Mouse (Mus musculus) ES-Bruce4 (cell line): ENCODE data around the gene Il22ra2. TPM values are rescaled to one million over a fixed set of nuclear protein-coding genes. Genes with fewer than 3 reads are reported as not detected.

Source experiments
- H3K27ac ChIP-seq: 2 replicates; pipeline ENCODE4 v1.5.1; 2012; ENCODE audit warnings: low read length, inconsistent platforms; ENCODE audit not compliant: insufficient read depth
- H3K27me3 ChIP-seq: 2 replicates; pipeline ENCODE4 v1.6.1; 2012; ENCODE audit warnings: mild to moderate bottlenecking, low read length, inconsistent platforms; ENCODE audit not compliant: control insufficient read depth, poor library complexity, insufficient read depth, severe bottlenecking
- H3K36me3 ChIP-seq: 2 replicates; pipeline ENCODE4 v1.6.1; 2012; ENCODE audit warnings: inconsistent platforms, mild to moderate bottlenecking, low read length, moderate library complexity; ENCODE audit not compliant: control insufficient read depth, poor library complexity, insufficient read depth, severe bottlenecking
- H3K4me1 ChIP-seq: one replicate; pipeline ENCODE4 v1.8.1; 2011; ENCODE audit warnings: low read length; ENCODE audit not compliant: control insufficient read depth, insufficient read depth
- H3K4me3 ChIP-seq: 2 replicates; pipeline ENCODE4 v1.5.1; 2011; ENCODE audit warnings: low read depth, mild to moderate bottlenecking, low read length
- H3K9ac ChIP-seq: 2 replicates; pipeline ENCODE4 v1.6.1; 2012; ENCODE audit warnings: low read depth, mild to moderate bottlenecking, inconsistent platforms; ENCODE audit not compliant: poor library complexity, severe bottlenecking
- H3K9me3 ChIP-seq: replicated peaks from 2 replicates; pipeline ENCODE4 v1.6.1; 2012; ENCODE audit warnings: mild to moderate bottlenecking, low read length, inconsistent platforms; ENCODE audit not compliant: control insufficient read depth, poor library complexity, insufficient read depth, severe bottlenecking
- CTCF ChIP-seq: IDR thresholded peaks from one replicate; pipeline ENCODE4 v1.8.1; 2011; ENCODE audit warnings: low read depth, low read length
- EP300 ChIP-seq: IDR thresholded peaks from 2 replicates; pipeline ENCODE4 v1.6.1; 2011; ENCODE audit warnings: low read depth, low read length; ENCODE audit not compliant: insufficient read depth
- POLR2A ChIP-seq: IDR thresholded peaks from one replicate; pipeline ENCODE4 v1.8.1; 2011; ENCODE audit warnings: low read length; ENCODE audit not compliant: insufficient read depth
- polyA plus RNA-seq: library from polyadenylated mRNA; stranded (reverse); fragments of >200 nt; gene quantifications from 2 replicates; pipeline ENCODE4 v1.2.4, GENCODE M21; 2011; ENCODE audit warnings: low read depth; ENCODE audit not compliant: missing spikeins, insufficient read depth, insufficient read length

The Il22ra2 gene
- not detected in 2 replicates for polyA plus RNA-seq

DNA sequence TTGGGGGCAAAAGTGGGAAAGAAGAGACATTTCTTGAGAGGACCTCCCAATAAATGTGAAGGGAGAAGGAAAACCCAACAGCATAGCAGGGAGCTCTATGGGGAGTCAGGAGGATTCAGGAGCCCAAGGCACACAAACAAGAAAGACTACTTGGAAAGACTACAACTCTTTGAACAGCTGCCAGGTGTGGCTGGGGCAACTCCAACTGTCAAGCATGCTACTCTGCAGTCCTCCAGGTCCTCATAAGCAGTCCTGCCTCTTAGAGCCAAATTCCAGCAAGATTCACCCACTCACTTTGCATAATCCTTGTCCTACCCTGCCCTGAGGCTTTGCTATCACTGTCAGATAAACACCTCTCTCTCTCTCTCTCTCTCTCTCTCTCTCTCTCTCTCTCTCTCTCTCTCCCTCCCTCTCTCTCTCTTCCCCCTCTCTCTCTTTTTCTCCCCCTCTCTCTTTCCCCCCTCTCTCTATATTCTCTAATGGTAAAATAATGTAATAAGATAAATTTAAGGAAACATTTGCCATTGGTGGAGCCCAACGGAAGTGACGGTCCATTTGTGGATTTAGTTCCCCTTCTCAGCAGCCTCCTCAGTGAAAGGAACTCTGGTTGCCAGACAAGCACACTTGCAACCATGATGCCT lies at the start of gene Il22ra2:
Gene Il22ra2, plus strand, starts transcription at position 591 of the 641 bp plus-strand sequence.
- H3K27ac ChIP-seq: no peak within 1 kb of the TSS
- H3K4me3 ChIP-seq: no peak within 1 kb of the TSS
- H3K9ac ChIP-seq: no peak within 1 kb of the TSS
- H3K36me3 ChIP-seq: no peaks in the 10 kb centered on the region
- H3K27me3 ChIP-seq: no peaks in the 10 kb centered on the region; the same call in 1 of the 2 replicates
- no peaks in the 10 kb centered on the region for H3K9me3 ChIP-seq
- no peaks in the 10 kb centered on the region for H3K4me1 ChIP-seq
- TF ChIP-seq EP300 (no peak), CTCF (no peak), POLR2A (no peak)

DNA sequence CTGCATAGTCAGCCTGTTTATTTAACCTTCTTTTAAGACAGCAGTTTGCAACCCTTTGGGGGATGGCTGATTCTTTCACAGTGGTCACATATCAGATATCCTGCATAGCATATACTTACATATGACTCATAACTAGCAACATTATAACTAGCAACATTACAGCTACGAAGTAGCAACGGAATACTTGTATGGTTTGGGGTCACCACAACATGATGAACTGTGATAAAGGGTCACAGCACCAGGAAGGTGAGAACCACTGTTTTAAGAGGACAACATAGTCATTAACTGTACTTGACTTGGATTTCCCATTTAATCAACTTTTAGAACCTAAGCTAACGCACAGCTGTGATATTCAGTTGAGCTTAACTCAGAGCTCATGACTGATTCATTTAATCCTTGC lies 44.2 kb upstream of the Il22ra2 start:
- Histone ChIP-seq H3K27ac (no peak overlapping the region), H3K9me3 (no peaks in the 10 kb centered on the region), H3K36me3 (no peaks in the 10 kb centered on the region), H3K4me1 (no peaks in the 10 kb centered on the region), H3K4me3 (no peak overlapping the region), H3K9ac (no peak overlapping the region), H3K27me3 (no peaks in the 10 kb centered on the region)
- TF ChIP-seq CTCF: no peak

GRCm38 (mm10) chr10:19578001-19578400 lies 43.8 kb upstream of the Il22ra2 start:
- Histone ChIP-seq H3K9ac (no peak overlapping the region), H3K27me3 (no peaks in the 10 kb centered on the region), H3K4me3 (no peak overlapping the region), H3K9me3 (no peaks in the 10 kb centered on the region), H3K36me3 (no peaks in the 10 kb centered on the region), H3K27ac (no peak overlapping the region), H3K4me1 (no peaks in the 10 kb centered on the region)
- TF ChIP-seq CTCF (no peak), EP300 (no peak), POLR2A (no peak)

DNA sequence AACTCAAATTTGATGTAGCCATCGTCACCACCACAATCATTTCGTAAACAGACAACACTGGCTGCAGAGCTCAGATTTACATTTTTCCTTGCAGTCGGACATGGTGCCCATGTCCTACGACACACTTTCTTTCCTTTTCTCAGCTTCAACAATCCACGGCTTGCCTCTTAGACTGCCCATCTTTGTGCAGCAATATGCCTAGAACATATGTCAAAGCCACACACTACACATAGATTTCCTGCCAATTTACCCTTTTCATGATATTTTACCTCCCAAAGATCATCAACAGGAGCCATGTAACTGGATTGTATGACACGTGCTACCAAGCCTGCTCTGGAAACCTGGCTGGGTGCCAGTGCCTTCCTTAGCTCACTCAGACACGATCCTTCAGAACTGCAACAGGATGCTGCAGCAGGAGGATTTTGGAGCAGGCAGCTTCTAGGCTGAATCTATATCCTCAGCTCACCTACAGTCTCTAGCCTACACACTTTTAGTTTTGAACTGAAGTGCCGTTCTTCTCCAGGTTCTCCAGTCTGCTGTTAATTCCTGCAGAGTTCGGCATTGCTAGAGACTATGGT lies 43.3 kb upstream of the Il22ra2 start:
- Histone ChIP-seq H3K27ac (no peak overlapping the region), H3K4me3 (no peak overlapping the region), H3K9ac (no peak overlapping the region), H3K27me3 (no peaks in the 10 kb centered on the region), H3K36me3 (no peaks in the 10 kb centered on the region), H3K9me3 (no peaks in the 10 kb centered on the region), H3K4me1 (no peaks in the 10 kb centered on the region)
- no peak for TF ChIP-seq POLR2A
- no peak for TF ChIP-seq EP300
- TF ChIP-seq CTCF: no peak

- H3K9me3 ChIP-seq: no peaks in the 10 kb centered on the region
- TF ChIP-seq CTCF: no peak
- no peak for TF ChIP-seq EP300
- no peak for TF ChIP-seq POLR2A
Measured at GRCm38 (mm10) chr10:19580660-19581059, 41.1 kb upstream of the Il22ra2 start.

GRCm38 (mm10) chr10:19581844-19582582 lies 39.8 kb upstream of the Il22ra2 start:
- no peaks in the 10 kb centered on the region for H3K27me3 ChIP-seq
- no peak overlapping the region for H3K4me3 ChIP-seq
- H3K4me1 ChIP-seq: no peaks in the 10 kb centered on the region
- H3K36me3 ChIP-seq: no peaks in the 10 kb centered on the region
- H3K27ac ChIP-seq: no peak overlapping the region
- no peaks in the 10 kb centered on the region for H3K9me3 ChIP-seq
- TF ChIP-seq EP300 (no peak), POLR2A (no peak), CTCF (no peak)
- H3K9ac ChIP-seq: no peak overlapping the region

More at GRCm38 (mm10) chr10:19580660-19581059, 41.1 kb upstream of the Il22ra2 start:
- Histone ChIP-seq H3K27me3 (no peaks in the 10 kb centered on the region), H3K4me3 (no peak overlapping the region), H3K9ac (no peak overlapping the region), H3K4me1 (no peaks in the 10 kb centered on the region), H3K36me3 (no peaks in the 10 kb centered on the region), H3K27ac (no peak overlapping the region)
